Mouse (Mus musculus): ENCODE data around the gene Gm20605.

GRCm38 (mm10) chr5:137611245-137611602 lies 17.8 kb upstream of the Gm20605 start:
- TF ChIP-seq CTCF (IDR thresholded peaks at IDR 0.05; ENCODE audit: borderline replicate concordance, insufficient read depth, low read length) (no peak), POLR2A (IDR thresholded peaks at IDR 0.05; ENCODE audit: low read depth, low read length) (peak; percentile 85)
